Mouse (Mus musculus) kidney, postnatal 0 days (tissue): ENCODE measurements around the gene Slc35g2. TPM values are rescaled to one million over a fixed set of nuclear protein-coding genes. Genes with fewer than 3 reads are reported as not detected.
A peak's percentile ranks its signal among the peaks of the same experiment; 100 is the strongest.

Experiments
- ATAC-seq: fragments of 200-750 bp; cut with Nextera tagmentation; replicated peaks from 2 replicates; pipeline ENCODE4 v1.8.0; 2017; ENCODE audit warnings: low read depth, moderate number of reproducible peaks, moderate TSS enrichment, moderate library complexity; ENCODE audit not compliant: low FRiP score
- DNase-seq: peaks from one replicate; pipeline ENCODE4 v3.0.0-alpha.2; 2016; ENCODE audit warnings: low spot score
- H3K27ac ChIP-seq: fragments of 300-500 bp; sonication (generic); 2 replicates; pipeline ENCODE4 v1.5.1; 2014; ENCODE audit warnings: mild to moderate bottlenecking
- H3K27me3 ChIP-seq: fragments of 300-500 bp; sonication (generic); 2 replicates; pipeline ENCODE4 v1.6.1; 2014; ENCODE audit warnings: low read length, mixed read lengths; ENCODE audit not compliant: insufficient read depth
- H3K36me3 ChIP-seq: fragments of 300-500 bp; sonication (generic); 2 replicates; pipeline ENCODE4 v1.6.1; 2014; ENCODE audit warnings: low read length, mixed read lengths; ENCODE audit not compliant: insufficient read depth
- H3K4me1 ChIP-seq: fragments of 300-500 bp; sonication (generic); replicated peaks from 2 replicates; pipeline ENCODE4 v1.6.1; 2014; ENCODE audit warnings: antibody characterized with exemption, low read length, mixed read lengths; ENCODE audit not compliant: insufficient read depth
- H3K4me2 ChIP-seq: fragments of 300-500 bp; sonication (generic); 2 replicates; pipeline ENCODE4 v1.6.1; 2014; ENCODE audit warnings: mild to moderate bottlenecking, low read length, moderate library complexity, mixed read lengths
- H3K4me3 ChIP-seq: fragments of 300-500 bp; sonication (generic); replicated peaks from 2 replicates; pipeline ENCODE4 v1.5.1; 2014; ENCODE audit warnings: low read depth, low read length
- H3K9ac ChIP-seq: fragments of 300-500 bp; sonication (generic); 2 replicates; pipeline ENCODE4 v1.6.1; 2014; ENCODE audit warnings: low read depth, low read length
- H3K9me3 ChIP-seq: fragments of 300-500 bp; sonication (generic); replicated peaks from 2 replicates; pipeline ENCODE4 v1.6.1; 2016; ENCODE audit warnings: low read length, inconsistent platforms, mixed read lengths
- CTCF ChIP-seq: IDR thresholded peaks from 2 replicates; pipeline ENCODE4 v1.5.1; 2016; ENCODE audit warnings: antibody characterized with exemption, low read depth, mild to moderate bottlenecking, moderate library complexity
- WGBS: fragments of 180-500 bp; shearing (Covaris S2); extraction: QIAGEN DNeasy Blood & Tissue Kit; methylation state at CpG from one replicate; pipeline ENCODE4 v1.1.7; 2014; 5-methylcytosine and 5-hydroxymethylcytosine counted together
- polyA plus RNA-seq: library from polyadenylated mRNA; unstranded; fragments of >200 nt; fragmentation: Nextera tagmentation; extraction: Ambion mirVana; gene quantifications from 2 replicates; pipeline ENCODE4 v1.2.1, GENCODE M21; 2015

Slc35g2 gene
- polyA plus RNA-seq, 1 experiment from 2014 or later = 5.9 TPM

DNA sequence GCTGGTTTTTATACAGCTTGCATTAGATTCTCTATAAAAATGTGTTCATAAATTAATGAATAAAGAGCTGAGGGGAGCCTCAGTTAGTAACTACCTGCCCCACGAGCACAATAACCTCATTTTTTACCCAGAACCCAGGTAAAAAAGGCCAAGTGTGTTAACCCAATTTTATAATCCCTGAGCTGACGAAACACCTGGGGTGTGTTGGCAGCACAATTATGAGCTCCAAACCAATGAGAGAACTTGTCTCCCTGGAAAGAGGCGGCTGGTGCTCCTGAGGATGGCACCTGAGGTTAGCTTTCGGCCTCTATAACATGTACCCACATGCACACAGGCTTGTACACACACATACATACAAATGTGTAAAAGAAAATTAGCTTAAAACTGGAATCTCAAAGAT is 65.4 kb downstream of the Slc35g2 start:
- TF ChIP-seq CTCF = no peak
- Histone ChIP-seq H3K27ac (no peak overlapping the region), H3K36me3 (0 out of 2 replicates have a peak, but pooled peaks cover 3% of the 10 kb centered on the region), H3K9ac (no peak overlapping the region), H3K4me2 (peak overlapping the region; percentile 11; the same call in 1 of the 2 replicates), H3K9me3 (no peaks in the 10 kb centered on the region), H3K4me1 (no peaks in the 10 kb centered on the region), H3K4me3 (no peak overlapping the region), H3K27me3 (no peaks in the 10 kb centered on the region)
- DNase-seq (no peak), ATAC-seq (no peak)
- 91% methylated on average over 4 of the region's 4 CpGs for WGBS

Other genes with a start within 250 kb of the Slc35g2 start
- 1.4 and 1.7 TPM in 2 replicates for gene Il20rb, start 84.3 kb downstream of the Slc35g2 start, polyA plus RNA-seq
- 70.3 and 75.8 TPM in 2 replicates for gene Nck1, start 25.0 kb downstream of the Slc35g2 start, polyA plus RNA-seq
- 40.9 and 43.6 TPM in 2 replicates for gene Stag1, start 26.7 kb upstream of the Slc35g2 start, polyA plus RNA-seq